Mouse (Mus musculus) cerebral cortex, adult 2 months (tissue): Measurements from ENCODE around the gene Nr1i3.

Experiments used
- WGBS: fragments of 180-500 bp; shearing (Covaris S2); methylation state at CpG from one replicate; pipeline ENCODE4 v1.1.7; 2018; 5-methylcytosine and 5-hydroxymethylcytosine counted together

The Nr1i3 gene

DNA sequence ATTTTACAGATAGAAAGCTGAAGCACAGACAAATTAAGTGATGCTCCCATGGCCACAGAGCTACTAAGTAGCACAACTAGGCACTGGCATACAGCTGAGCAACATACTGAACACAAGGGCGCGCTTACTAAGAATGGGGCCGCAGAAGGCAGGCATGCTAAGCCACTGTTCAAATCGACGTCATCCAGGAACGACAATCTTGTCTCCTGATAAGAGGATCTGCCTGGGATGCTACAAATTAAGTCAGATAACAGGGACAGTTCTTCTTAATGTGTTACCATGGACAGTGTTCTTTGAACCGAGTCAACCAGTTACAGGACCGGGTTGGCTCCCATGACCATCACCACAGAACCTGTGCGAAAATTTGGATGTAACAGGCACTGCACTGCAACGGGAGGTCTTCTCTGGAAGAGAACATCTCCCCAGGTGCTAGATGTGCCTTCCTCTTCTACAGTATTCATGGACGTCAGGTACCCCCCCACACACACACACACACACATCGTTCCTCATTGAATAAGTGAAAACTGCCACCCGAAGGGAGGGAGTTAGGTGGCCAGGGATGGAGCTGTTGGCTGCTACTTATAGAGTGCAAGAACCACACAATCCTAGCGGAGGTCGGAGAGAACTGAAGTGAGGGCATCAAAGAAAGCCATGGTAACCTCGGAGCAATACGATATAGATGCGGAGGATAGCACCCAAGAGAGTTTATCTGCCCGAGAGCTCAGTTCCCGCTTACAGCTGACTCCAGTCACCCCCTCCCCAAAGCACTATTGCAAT, 18.5 kb upstream of the Nr1i3 start:
- 25% methylated on average over 20 of the region's 20 CpGs for WGBS

DNA sequence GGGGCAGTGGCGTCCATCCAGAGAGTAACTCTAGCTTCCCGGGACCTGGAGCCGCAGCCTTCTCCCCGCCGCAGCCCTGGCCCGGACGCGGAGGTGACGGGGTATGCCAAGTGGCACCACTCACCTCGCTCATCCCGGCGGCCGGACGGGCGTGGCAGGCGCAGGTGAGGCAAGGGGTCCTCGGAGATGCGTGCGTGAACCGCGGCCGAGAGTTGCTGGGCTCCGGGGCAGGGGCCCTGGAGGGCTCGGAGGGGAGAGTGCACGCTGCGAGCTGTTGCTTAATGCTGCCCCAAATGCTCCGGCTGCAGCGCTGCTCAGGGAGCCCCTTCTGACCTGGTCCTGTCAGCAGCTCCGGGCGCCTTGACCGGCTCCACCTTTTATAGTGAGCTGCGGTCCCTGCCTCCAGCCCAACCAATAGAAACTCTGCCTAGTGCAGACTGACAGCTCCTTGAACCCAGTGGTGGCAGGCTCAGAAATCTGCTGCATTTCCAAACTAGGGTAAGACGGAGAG, 17.8 kb upstream of the Nr1i3 start, which contains the start of gene Pcp4l1:
Gene Pcp4l1 (minus strand): TSS at position 382 of the 511 bp plus-strand sequence.
- under 1% methylated on average over 33 of the region's 33 CpGs for WGBS

DNA sequence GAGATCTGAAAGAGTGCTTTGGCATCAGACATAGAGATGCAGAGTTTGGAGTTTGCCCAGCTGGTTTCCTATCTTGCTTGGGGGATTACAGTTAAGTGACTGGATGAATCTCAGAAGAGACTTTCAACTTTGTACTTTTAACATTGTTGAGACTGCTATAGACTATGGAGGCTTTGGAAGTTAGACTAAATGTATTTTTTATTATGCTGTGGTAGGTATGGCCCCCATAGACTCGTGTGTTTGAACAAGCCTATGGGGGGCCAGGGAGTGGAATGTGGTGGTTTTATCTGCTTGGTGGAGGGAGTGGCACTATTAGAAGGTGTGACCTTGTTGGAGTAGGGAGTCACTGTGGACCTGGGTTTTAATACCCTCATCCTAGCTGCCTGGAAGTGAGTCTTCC, 14.2 kb upstream of the Nr1i3 start:
- WGBS: 73% methylated on average over 1 of the region's 1 CpGs

DNA sequence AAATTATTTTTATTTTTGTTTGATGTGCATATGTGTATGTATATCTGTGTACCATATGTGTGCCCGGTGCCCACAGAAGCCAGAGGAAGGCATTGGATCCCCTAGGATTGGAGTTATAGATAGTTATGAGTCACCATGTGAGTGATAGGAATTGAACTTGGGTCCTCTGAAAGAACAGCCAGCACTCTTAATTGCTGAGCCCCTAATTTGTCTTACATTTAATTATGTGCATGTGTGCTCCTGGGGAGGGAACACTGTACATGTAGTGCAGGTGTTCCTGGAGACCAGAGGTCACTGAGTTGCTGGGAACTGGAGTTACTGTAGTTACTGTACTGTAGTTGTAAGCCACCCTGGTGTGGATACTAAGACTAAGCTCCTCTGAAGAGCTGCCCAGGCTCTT, 13.0 kb upstream of the Nr1i3 start:
- 93% methylated on average over 1 of the region's 1 CpGs for WGBS

DNA sequence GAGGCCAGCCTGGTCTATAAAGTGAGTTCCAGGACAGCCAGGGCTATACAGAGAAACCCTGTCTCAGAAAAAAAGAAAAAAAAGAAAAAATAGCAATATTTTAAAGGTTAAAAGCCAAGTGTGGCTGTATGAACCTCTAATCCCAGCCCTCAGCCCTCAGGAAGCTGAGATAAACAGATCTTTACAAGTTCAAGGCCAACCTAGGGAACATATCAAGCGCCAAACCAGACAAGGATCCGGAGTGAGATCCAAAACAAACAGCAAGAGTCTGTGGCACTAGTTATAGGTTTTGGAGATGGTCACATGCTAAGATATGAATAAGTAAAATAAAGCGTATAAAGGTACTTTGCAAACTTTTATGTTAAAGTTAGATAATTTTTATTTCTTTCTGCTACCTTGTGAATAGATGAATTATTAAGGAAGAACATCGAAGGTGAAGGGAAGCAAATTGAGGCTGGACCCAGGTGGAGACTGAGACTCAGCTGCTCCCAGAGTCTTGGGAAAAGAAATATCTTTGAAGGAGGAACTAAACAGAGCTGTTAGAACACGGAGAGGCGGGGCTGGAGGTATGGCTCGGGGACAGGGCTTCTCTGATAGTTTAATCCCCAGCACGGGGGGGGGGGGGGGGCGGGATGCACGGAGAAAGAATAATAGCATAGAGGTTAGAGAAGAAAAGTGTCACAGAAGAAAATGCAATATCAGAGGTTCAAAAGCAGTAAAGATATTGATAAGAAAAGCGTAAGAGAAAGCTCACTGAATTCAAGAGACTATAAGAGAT, 10.1 kb upstream of the Nr1i3 start:
- 60% methylated on average over 11 of the region's 11 CpGs for WGBS

DNA sequence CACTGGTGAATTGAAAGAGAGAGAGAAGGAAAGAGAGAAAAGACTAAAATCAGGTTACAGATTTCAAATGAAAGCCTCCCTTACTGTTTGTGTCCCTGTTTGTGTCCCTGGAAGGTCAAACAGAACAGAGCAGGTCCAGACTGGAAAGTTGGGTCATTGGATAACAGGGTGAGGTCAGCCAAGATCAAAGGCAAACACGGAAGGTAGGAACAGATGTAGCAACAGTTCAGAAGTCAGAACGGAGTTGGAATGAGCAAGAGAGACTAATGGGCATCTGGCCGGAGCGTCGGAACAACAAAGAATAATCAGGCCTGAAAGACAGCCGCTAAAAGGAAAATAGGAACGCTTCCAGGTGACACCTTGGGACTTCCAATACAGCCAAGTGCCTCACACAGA, 9.5 kb upstream of the Nr1i3 start:
- 66% methylated on average over 7 of the region's 7 CpGs for WGBS

DNA sequence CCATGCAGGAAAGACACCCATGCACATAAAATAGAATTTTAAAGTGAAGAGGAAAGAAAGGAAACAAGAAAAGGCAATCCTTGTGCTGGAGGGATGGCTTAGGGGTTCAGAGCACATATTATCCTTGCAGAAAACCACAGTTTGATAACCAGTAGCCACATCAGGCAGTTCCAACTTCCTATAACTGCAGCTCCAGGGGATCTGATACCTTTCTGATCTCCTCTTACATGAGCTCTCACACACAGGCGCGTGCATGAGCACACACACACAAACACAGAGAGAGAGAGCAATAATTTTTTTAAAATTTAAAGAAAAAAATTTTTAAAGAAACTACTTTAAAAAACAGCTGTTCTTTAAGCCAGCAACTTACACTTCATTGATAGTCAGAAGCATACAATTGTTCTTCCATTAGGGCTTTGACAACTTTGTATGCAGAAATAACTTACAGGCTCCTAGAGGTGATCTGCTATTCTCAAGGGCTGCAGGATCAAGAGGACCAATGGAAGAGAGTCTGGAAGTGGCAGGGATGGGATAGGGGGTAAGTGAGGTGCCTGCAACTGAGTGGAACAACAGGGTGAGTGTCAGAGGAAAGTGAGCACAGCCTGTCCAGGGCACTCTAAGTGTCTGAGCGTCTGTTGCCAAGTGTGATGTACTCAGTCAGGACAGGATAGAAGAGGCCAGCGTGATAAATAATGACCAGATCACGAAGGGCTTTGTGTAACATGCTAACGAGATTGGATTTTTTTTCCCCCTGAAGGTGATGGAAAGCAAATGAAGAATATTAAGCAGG, 7.9 kb upstream of the Nr1i3 start:
- WGBS: 66% methylated on average over 6 of the region's 6 CpGs

DNA sequence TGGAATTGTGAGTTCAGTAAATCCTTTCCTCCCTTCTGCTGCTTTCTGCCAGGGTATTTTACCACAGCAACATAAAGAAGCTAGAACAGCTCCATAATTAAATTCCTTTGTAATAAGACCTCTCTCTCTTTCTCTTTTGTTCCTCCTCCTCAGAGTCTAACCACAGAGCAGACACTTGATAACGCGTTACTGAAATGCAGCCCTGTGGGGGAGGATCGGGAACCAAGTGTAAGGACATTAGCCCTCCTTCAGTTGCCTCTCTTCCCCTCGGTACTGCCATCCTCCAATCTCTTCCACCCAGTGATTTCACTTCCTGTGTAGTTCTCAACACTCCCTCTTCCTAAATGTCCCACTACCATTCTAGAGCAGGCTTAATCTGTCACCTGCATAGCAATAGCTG, 4.4 kb upstream of the Nr1i3 start:
- 30% methylated on average over 4 of the region's 4 CpGs for WGBS

DNA sequence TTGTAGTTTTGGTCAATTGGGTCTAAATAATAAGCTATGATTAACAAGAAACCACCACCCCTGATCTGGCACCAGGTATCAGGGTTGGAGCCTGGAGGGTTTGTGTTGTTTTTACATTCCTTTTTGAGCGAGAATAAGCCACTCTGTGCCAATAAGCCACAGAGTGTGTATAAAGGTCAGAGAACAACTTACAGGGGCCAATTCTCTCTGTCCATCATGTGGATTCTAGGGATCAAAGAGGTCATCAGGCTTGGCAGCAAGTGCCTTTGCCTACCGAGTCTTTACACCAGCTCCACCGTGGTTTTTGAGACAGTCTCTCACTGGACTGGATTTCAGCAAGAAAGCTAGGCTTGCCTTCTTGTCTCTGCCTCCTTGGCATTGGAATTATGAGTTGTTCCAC, 916 bp upstream of the Nr1i3 start:
- WGBS: 66% methylated on average over 3 of the region's 3 CpGs

DNA sequence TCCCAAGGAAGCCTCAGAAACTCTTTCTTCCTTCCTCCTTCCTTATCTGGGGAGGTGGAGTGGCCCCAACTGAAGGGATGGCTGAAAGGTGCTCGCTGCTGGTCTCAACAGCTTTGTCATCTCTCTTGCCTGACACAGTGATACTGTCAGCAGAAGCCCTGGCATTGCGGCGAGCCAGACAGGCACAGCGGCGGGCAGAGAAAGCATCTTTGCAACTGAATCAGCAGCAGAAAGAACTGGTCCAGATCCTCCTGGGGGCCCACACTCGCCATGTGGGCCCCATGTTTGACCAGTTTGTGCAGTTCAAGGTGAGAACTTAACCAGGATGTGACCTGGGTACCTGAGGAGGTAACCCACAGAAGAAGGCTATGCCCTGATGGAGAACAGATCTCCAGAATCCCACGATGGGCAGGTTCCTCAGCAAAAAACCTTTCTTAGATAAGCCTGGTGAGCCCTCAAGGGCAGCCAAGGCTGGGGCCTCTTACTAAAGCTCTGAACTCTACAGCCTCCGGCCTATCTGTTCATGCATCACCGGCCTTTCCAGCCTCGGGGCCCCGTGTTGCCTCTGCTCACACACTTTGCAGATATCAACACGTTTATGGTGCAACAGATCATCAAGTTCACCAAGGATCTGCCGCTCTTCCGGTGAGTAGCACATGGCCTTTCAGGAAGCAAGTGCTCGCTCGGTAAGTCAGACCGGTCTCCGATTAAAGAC, 2.6 kb downstream of the Nr1i3 start:
- WGBS: 89% methylated on average over 18 of the region's 18 CpGs

DNA sequence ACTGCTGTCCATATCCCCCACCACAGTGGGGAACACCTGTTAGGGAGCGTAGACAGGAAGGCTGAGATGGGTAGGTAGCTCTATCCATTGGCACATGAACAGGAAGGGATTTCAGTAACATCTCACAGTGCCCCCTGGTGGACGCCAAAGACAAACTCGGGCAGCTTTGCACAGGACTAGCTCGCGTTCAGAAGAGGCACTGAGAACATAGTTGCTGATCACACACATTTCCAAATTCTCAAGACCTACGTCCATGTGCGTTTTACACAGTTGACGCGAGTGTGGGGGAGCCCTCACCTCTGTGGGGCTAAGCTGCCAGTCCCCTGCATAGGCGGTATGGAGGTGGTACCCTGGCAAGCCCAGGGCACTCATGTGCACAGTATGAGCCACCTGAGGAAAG, 7.1 kb downstream of the Nr1i3 start:
- 2% methylated on average over 10 of the region's 10 CpGs for WGBS

DNA sequence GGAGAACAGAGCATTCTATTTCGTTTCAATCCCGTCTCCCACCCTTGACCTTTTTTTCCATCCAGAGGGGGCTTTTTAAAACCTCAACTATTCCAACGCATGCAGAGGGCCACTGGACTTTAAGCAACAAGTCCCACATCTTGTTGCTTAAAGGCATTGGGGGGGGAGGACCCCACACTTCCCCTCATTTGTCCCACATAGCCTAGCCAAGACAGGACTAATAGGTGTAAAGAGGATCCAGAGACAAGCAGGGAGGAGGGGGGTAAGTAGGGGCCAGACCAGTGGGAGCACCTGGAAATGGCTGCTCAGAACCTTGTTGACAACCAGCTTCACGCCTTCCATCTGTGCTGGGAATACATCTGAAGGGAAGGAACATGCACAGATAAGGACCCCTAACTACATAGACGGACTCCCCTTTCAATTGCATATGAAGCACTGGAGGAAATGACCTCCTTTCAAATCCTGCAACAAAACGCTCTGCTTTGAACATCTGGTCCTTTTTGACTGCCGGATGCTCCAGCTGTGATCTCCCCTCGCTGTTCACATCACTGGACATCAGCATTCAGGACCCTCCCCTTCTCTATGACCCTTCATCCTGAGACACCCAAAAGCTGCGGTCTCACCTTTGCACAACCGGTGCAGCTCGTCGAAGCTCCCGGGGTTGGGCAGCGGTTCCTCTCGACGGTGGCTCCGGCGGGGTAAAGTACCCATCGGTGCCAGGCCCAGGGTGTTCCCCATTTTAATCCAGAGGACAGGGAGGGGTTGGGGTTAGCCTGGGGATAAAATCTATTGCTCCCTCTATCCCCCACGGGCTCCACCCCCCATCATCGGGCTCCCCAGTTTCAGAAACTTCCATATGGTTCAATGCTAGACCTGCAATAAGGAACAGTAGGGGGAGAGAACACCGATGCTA, 7.8 kb downstream of the Nr1i3 start:
- 3% methylated on average over 22 of the region's 22 CpGs for WGBS

DNA sequence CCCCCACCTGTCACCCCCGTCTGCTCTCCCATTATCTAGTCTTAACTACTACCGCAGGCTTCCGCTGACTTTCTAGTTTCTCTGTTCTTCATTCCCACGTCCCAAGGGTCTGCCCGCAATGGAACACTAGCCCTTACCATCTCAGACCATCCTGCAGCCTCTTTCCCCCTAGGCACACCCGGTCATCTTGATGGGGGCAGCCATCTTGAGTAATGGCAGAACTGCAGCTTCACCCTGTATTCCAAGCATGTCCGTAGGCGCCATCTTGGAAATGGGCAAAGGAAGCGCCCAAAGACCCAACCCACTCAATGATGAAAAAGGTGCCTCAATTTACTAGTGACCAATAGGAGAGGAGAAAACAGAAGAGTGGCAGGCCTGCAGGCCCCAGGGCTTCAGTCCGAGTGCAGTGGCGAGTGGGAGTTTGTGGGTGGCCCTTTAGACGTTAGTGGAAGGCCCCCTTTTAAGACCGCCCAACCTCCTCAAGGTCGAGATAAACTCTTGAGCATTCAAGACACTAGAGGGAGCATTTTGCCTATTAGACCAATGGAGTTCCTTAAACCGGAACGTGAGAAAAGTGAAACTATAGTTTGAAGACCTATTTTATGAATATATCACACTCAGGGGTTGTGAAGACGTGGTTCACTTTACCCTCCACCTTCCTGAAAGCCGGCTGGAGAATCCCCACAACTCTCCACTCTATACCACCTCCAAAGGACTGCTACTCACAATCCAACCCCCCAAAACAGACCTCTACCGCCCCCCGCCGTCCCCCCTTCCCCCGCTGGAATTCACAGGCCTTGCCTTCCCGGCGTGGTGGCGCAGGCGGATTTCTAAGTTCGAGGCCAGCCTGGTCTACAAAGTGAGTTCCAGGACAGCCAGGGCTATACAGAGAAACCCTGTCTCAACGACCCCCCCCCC, 8.7 kb downstream of the Nr1i3 start, which contains the start of gene Tomm40l:
Gene Tomm40l (minus strand): TSS at position 277 of the 918 bp plus-strand sequence.
- 1% methylated on average over 28 of the region's 28 CpGs for WGBS

DNA sequence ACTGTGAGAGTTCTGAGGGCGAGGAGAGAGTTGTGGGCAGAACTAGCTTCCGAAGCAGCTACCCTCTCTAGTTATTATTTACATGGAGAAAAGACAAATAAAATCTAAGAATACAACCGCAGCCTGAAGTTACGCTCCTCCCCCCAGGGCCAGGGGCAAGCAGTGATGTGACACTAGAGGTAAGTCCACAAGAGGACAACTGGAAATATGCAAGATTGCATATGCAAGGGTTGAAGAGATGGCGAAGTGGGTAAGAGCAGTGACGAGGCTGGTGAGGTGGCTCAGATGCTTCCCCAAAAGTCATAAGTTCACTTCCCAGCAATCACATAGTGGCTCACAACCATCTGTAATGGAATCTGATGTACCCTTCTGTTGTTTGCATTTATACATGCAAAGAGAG, 9.4 kb downstream of the Nr1i3 start:
- WGBS: 72% methylated on average over 6 of the region's 6 CpGs

DNA sequence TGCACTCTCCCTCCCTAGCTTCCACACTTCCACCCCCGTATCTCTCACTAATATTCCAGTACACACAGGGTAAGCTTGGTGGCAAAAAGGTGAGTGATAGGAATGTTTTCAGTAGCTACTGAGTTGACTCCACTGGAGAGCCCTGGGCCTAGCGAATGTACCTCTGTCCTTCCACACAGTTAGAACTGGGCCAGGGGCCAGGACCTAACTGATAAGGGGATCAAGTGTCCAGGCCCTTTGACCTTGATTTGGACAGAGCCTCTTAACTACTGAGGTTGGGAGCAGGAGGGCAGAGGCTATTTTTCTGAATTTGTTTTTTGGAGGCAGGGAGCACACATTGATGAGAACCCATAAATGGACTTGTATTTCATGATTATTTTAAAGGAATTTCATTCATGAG, 10.0 kb downstream of the Nr1i3 start:
- WGBS: 94% methylated on average over 2 of the region's 2 CpGs

DNA sequence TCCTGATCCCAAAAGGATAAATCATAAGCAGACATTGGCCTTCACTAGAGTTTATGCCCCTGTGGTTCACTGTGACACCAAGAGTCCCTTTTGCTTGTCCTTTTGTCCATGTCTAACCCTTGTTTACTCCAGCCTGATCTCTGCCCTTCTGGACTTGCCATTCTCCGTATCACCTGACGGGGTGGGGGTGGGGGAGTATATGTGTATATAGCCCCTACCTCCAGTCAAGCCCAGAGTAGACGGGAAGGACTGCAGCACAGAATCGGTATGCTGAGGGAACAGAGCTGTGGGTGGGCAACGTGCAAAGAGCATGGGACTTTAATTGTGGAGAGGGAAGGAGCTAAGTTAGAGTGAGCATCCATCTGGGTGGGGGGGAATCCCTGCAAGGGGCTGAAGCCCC, 11.1 kb downstream of the Nr1i3 start, which contains the start of gene Apoa2:
Gene Apoa2 (plus strand): TSS at position 198 of the 400 bp plus-strand sequence.
- WGBS: 86% methylated on average over 5 of the region's 5 CpGs

DNA sequence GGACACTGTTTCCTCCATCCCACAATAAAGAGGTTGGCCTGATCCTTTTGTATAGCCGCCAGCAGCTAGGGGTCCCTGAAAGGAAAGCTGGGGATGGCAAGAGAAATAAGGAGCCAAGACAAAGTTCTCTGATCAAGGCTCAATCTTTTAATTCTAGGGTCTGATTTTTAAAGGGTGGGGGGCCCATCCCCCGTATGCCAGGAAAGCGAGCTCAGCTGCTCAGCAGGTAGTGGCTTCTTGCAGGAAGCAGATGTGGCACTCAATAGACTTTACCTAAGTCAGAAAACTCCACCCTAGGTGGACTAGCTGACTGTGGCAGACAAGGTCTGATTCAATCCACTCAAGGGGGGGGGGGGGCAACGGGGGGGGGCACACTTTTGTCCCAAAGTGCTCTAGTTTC, 13.0 kb downstream of the Nr1i3 start:
- WGBS: 51% methylated on average over 4 of the region's 4 CpGs

DNA sequence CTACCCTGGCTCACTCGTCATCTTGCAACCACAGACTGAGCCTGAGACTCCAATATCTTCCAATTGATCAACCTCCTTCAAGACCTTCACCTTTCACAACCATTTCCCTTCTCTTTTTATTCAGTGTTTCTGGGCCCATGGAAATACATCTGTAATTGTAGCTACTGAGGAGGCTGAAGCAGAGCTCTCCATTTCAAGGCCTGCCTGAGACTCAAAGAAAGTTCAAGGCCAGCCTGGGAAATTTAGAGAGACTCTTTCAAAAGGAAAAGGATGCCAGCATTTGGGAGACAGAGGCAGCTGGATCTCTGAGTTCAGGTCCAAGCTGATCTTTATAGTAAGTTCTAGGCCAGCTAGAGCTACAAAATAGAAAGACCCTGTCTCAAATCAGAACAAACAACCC, 14.1 kb downstream of the Nr1i3 start:
- 93% methylated on average over 1 of the region's 1 CpGs for WGBS

DNA sequence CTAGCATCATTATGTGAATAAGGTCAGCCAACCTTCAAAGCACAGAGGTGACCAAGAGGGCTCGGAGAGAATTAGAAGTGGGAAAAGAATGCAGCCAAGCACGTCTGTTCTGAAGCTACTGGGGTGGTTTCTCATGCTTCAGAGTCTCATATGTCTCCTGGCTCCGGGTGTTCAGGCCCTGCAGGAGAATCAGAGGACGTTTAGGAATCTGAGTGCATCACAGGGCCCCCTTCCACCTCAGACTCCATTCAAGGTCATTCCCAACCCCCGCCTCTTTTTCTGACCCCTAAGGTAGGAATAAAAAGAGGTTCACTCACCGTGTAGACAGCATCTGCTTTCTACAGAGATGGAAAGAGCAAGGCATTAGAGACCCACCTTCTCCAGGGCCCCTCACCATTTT, 16.0 kb downstream of the Nr1i3 start:
- 75% methylated on average over 6 of the region's 6 CpGs for WGBS
